27 mouse cellular contexts compared by ENCODE assay signal in genomic region chr9:48994779-48995178, GRCm38 (mm10). TPM values are rescaled to one million over a fixed set of nuclear protein-coding genes. Genes with fewer than 3 reads are reported as not detected.
A peak's percentile ranks its signal among the peaks of the same experiment; 100 is the strongest.
DNase-seq lines count a peak whose midpoint lies in the region; ATAC-seq and TF ChIP-seq lines count a peak whose summit lies in the region.
"Had no signal": no experiment of that assay in that cellular context is flagged by ENCODE, and none has a peak within 500 bp of the region (broad histone marks: within the 10 kb centered on the region; RNA-seq: fewer than 3 reads in every experiment).

No protein-coding gene starts in this region.

- no peak overlapping the region for H3K27ac ChIP-seq in ES-E14 (ENCODE audit: insufficient read depth, low read depth, low read length, poor library complexity, severe bottlenecking)
- H3K27ac ChIP-seq in stomach, postnatal 0 days (replicated peaks): no peak overlapping the region
- H3K27ac ChIP-seq: embryonic facial prominence, embryonic 13.5 days; embryonic facial prominence, embryonic 15.5 days; forebrain, embryonic 10.5 days; forebrain, embryonic 12.5 days had no signal

- WGBS in stomach, postnatal 0 days: 92% methylated on average over 7 of the region's 7 CpGs

- H3K9ac ChIP-seq in ES-E14 (ENCODE audit: insufficient read depth, low read depth, low read length, poor library complexity, severe bottlenecking): peak overlapping the region; percentile 21; the same call in 1 of the 2 replicates
- no peak overlapping the region for H3K9ac ChIP-seq in stomach, postnatal 0 days (ENCODE audit: low read length)
- H3K9ac ChIP-seq: embryonic facial prominence, embryonic 13.5 days; embryonic facial prominence, embryonic 15.5 days; forebrain, embryonic 12.5 days had no signal

- no peaks in the 10 kb centered on the region for H3K9me3 ChIP-seq in ES-E14 (ENCODE audit: control insufficient read depth, insufficient read depth, low read depth, low read length)
- no peaks in the 10 kb centered on the region for H3K9me3 ChIP-seq in stomach, postnatal 0 days (ENCODE audit: control insufficient read depth, low read length)
- H3K9me3 ChIP-seq: embryonic facial prominence, embryonic 13.5 days; embryonic facial prominence, embryonic 15.5 days; forebrain, embryonic 10.5 days; forebrain, embryonic 12.5 days had no signal

- TF ChIP-seq EP300 in stomach, postnatal 0 days (optimal IDR thresholded peaks at IDR 0.05): no peak

- in situ Hi-C loops in ES-E14 (cut with MboI; ENCODE audit: low sequenced_read_pairs in 2 of 2, unreplicated experiment in 2 of 2): no loop called here

- peaks cover 30% of the 10 kb centered on the region for H3K36me3 ChIP-seq in ES-E14 (ENCODE audit: control insufficient read depth, insufficient read depth, low read length, poor library complexity, severe bottlenecking)
- 0 out of 2 replicates have a peak, but pooled peaks cover 3% of the 10 kb centered on the region for H3K36me3 ChIP-seq in stomach, postnatal 0 days (ENCODE audit: control insufficient read depth, insufficient read depth, low read length)

- peak; percentile 51 for ATAC-seq in CD4-positive, CD25-positive, alpha-beta regulatory T cell, adult 4 months
- ATAC-seq in stomach, postnatal 0 days (ENCODE audit: low FRiP score, low TSS enrichment): no peak
- ATAC-seq: forebrain, embryonic 14.5 days; forebrain, embryonic 16.5 days had no signal

- DNase-seq in spleen, postnatal 36 days (ENCODE audit: low spot score in 2 of 2): peak; percentile 46 to 55
- no peak for DNase-seq in spleen, postnatal 4 days (ENCODE audit: low spot score in 2 of 2)
- no peak for DNase-seq in ES-E14 (ENCODE audit: low read depth, low spot score)
- peak; percentile 30 for DNase-seq in naive thymus-derived CD4-positive, alpha-beta T cell, adult 2 months (ENCODE audit: low read depth)
- no peak for DNase-seq in left cerebral cortex, adult 11 months (ENCODE audit: low spot score)
- no peak for DNase-seq in yolk sac, embryonic 10.5 days (ENCODE audit: low spot score)
- DNase-seq in stomach, postnatal 0 days (ENCODE audit: low spot score): no peak
- DNase-seq: adrenal gland, adult 2 months; adrenal gland, postnatal 10 days; adrenal gland, postnatal 25 days; cerebellum, adult 11 months; cerebellum, adult 18-20 months; cerebellum, adult 8-10 months; cerebellum, adult 9-11 months; cerebellum, postnatal 14 days; cerebellum, postnatal 36 days; embryo, embryonic 11 days had no signal

- no peak overlapping the region for H3K4me3 ChIP-seq in ES-E14 (ENCODE audit: insufficient read depth in 1 of 2, low read depth in 1 of 2, low read length in 2 of 2, poor library complexity in 1 of 2, severe bottlenecking in 1 of 2)
- H3K4me3 ChIP-seq in stomach, postnatal 0 days (ENCODE audit: low read depth, low read length): no peak overlapping the region
- H3K4me3 ChIP-seq: embryonic facial prominence, embryonic 13.5 days; embryonic facial prominence, embryonic 15.5 days; erythroblast, embryonic 14.5 days; forebrain, embryonic 10.5 days; forebrain, embryonic 12.5 days had no signal

- TF ChIP-seq CTCF in stomach, postnatal 0 days (IDR thresholded peaks at IDR 0.05; ENCODE audit: low read depth): no peak

- peaks cover 11 to 31% of the 10 kb centered on the region in 2 experiments; a peak in 3 of 4 replicates for H3K4me1 ChIP-seq in ES-E14 (ENCODE audit: control insufficient read depth in 2 of 2, insufficient read depth in 2 of 2, low read length in 2 of 2, poor library complexity in 1 of 2)
- no peaks in the 10 kb centered on the region for H3K4me1 ChIP-seq in stomach, postnatal 0 days (replicated peaks; ENCODE audit: control insufficient read depth, insufficient read depth)
- H3K4me1 ChIP-seq: embryonic facial prominence, embryonic 13.5 days; embryonic facial prominence, embryonic 15.5 days had no signal

- no peak overlapping the region for H3K4me2 ChIP-seq in stomach, postnatal 0 days (replicated peaks; ENCODE audit: low read depth)
- H3K4me2 ChIP-seq: embryonic facial prominence, embryonic 13.5 days; embryonic facial prominence, embryonic 15.5 days; forebrain, embryonic 12.5 days had no signal

- H3K27me3 ChIP-seq in stomach, postnatal 0 days (ENCODE audit: control insufficient read depth, insufficient read depth, low read length): no peaks in the 10 kb centered on the region
- H3K27me3 ChIP-seq: embryonic facial prominence, embryonic 13.5 days; embryonic facial prominence, embryonic 15.5 days; forebrain, embryonic 12.5 days had no signal

TF ChIP-seq in ES-E14, 5 proteins besides CTCF, POLR2A, EP300 and RAD21:
- TF ChIP-seq CHD2 (IDR thresholded peaks at IDR 0.05; ENCODE audit: low read depth, low read length) (no peak), ZNF384 (IDR thresholded peaks at IDR 0.05; ENCODE audit: low read depth, low read length) (no peak), ZC3H11A (IDR thresholded peaks at IDR 0.05; ENCODE audit: borderline replicate concordance, low read depth, low read length) (no peak), HCFC1 (IDR thresholded peaks at IDR 0.05; ENCODE audit: borderline replicate concordance, insufficient read depth, low read length) (no peak), MAFK (IDR thresholded peaks at IDR 0.05; ENCODE audit: insufficient read depth, low read depth, low read length) (no peak)

RNA-seq across cellular contexts. Expression of gene Usp28, which starts 9.6 kb away (rescaled TPM):
- polyA plus RNA-seq in CD4-positive, CD25-positive, alpha-beta regulatory T cell, adult 4 months (2017; shearing (Covaris generic)): 10 to 100 TPM; 51.2 to 58.1 TPM
- 70.1 and 121 TPM in 2 replicates for total RNA-seq in ES-E14 (2012; rRNA removed)
- 6.6 and 8.1 TPM in 2 replicates for polyA plus RNA-seq in stomach, postnatal 0 days (2015; fragmentation: Nextera tagmentation; extraction: Ambion mirVana)

RNA-seq across cellular contexts. Expression of gene Htr3b, which starts 30.0 kb away (rescaled TPM):
- polyA plus RNA-seq in CD4-positive, CD25-positive, alpha-beta regulatory T cell, adult 4 months (2017; shearing (Covaris generic)): not detected
- not detected in 2 replicates for total RNA-seq in ES-E14 (2012; rRNA removed)
- 0.19 and 0.21 TPM in 2 replicates for polyA plus RNA-seq in stomach, postnatal 0 days (2015; fragmentation: Nextera tagmentation; extraction: Ambion mirVana)
- total RNA-seq: common myeloid progenitor, adult 5-6 weeks; MEL had no signal
- polyA plus RNA-seq: erythroblast, embryonic 14.5 days; forebrain, embryonic 12.5 days; forebrain, embryonic 14.5 days; forebrain, embryonic 16.5 days had no signal

Comparison
In these comparisons a context has a peak if more than half of its experiments do, and no peak if none do; other contexts are left out.
1. DNase-seq: peak in spleen, postnatal 36 days (2 of 2) and naive thymus-derived CD4-positive, alpha-beta T cell, adult 2 months (single experiment); none in spleen, postnatal 4 days (0 of 2), ES-E14 (single experiment), left cerebral cortex, adult 11 months (single experiment), yolk sac, embryonic 10.5 days (single experiment) and stomach, postnatal 0 days (single experiment).